Mouse (Mus musculus) CH12.LX (cell line): ENCODE measurements at regions not wholly inside any gene's neighbourhood (a gene's known extent, or its start where the extent isn't known, plus 50 kb on each side); places are given as distances from the start of the nearest gene placed in this dataset.

Experiments used
- DNase-seq: peaks from one replicate; pipeline ENCODE4 v3.0.0-alpha.2; 2013; ENCODE audit errors: extremely low read depth
- H3K27ac ChIP-seq: 2 replicates; pipeline ENCODE4 v1.5.1; 2012; ENCODE audit warnings: low read depth, mild to moderate bottlenecking, control low read depth, moderate library complexity; ENCODE audit not compliant: insufficient read depth
- H3K27me3 ChIP-seq: replicated peaks from 2 replicates; pipeline ENCODE3; 2012; ENCODE audit warnings: inconsistent platforms
- H3K36me3 ChIP-seq, 2 experiments: replicated peaks in 1 of 2; 2 replicates each; pipeline versions ENCODE3 to v1.6.1; 2012; ENCODE audit warnings: inconsistent platforms in 1 of 2, low read length in 1 of 2, mild to moderate bottlenecking in 1 of 2, mixed read lengths in 1 of 2, moderate library complexity in 1 of 2; ENCODE audit not compliant: control insufficient read depth in 1 of 2, insufficient read depth in 1 of 2
- H3K4me1 ChIP-seq, 2 experiments: 2 replicates each; pipeline ENCODE4 v1.6.1; 2012; ENCODE audit warnings: inconsistent platforms in 1 of 2, moderate library complexity in 1 of 2; ENCODE audit not compliant: insufficient read depth in 2 of 2, control insufficient read depth in 1 of 2
- H3K4me2 ChIP-seq: 2 replicates; pipeline ENCODE4 v1.6.1; 2012; ENCODE audit warnings: low read depth, mild to moderate bottlenecking, control low read depth; ENCODE audit not compliant: poor library complexity, insufficient read depth, severe bottlenecking
- H3K4me3 ChIP-seq, 3 experiments: fragments of 150-350 bp in 1 of 3; sonication (generic) in 1 of 3; replicated peaks in 1 of 3; 2 replicates each; pipeline versions ENCODE3 to v1.5.1; 2011 to 2012; ENCODE audit warnings: low read depth in 2 of 3, low read length in 2 of 3, mild to moderate bottlenecking in 2 of 3, moderate library complexity in 2 of 3, control low read depth in 1 of 3, improper control_type of control experiment in 1 of 3, inconsistent platforms in 1 of 3, mixed read lengths in 1 of 3; ENCODE audit not compliant: poor library complexity in 1 of 3
- H3K79me2 ChIP-seq: replicated peaks from 2 replicates; pipeline ENCODE4 v1.6.1; 2012; ENCODE audit warnings: mild to moderate bottlenecking, moderate library complexity; ENCODE audit not compliant: control insufficient read depth, poor library complexity, insufficient read depth, severe bottlenecking; ENCODE audit errors: extremely low read depth
- H3K9ac ChIP-seq: 2 replicates; pipeline ENCODE4 v1.6.1; 2012; ENCODE audit warnings: low read depth, mild to moderate bottlenecking, control low read depth, moderate library complexity; ENCODE audit not compliant: insufficient read depth
- H3K9me3 ChIP-seq: replicated peaks from 2 replicates; pipeline ENCODE3; 2012; ENCODE audit warnings: low read length, inconsistent platforms, mixed read lengths
- CTCF ChIP-seq, 2 experiments: IDR thresholded peaks in 1 of 2; conservative IDR thresholded peaks in 1 of 2; 2 replicates each; pipeline ENCODE4 v1.5.1; 2011 to 2012; ENCODE audit warnings: low read depth in 2 of 2, low read length in 2 of 2, improper control_type of control experiment in 1 of 2, inconsistent platforms in 1 of 2, mild to moderate bottlenecking in 1 of 2, moderate library complexity in 1 of 2
- ETS1 ChIP-seq: conservative IDR thresholded peaks from 2 replicates; pipeline ENCODE4 v1.6.1; 2012; ENCODE audit warnings: low read depth, mild to moderate bottlenecking, inconsistent platforms, low read length, improper control_type of control experiment, moderate library complexity
- GABPA ChIP-seq: IDR thresholded peaks from 2 replicates; pipeline ENCODE4 v1.6.1; 2012; ENCODE audit warnings: low read depth, low read length, improper control_type of control experiment, inconsistent platforms; ENCODE audit not compliant: insufficient replicate concordance
- JUN ChIP-seq: IDR thresholded peaks from 2 replicates; pipeline ENCODE4 v1.6.1; 2011; ENCODE audit warnings: low read depth, mild to moderate bottlenecking, low read length, improper control_type of control experiment, moderate library complexity; ENCODE audit not compliant: insufficient read depth
- MAFK ChIP-seq: IDR thresholded peaks from 2 replicates; pipeline ENCODE4 v1.6.1; 2011; ENCODE audit warnings: low read length, improper control_type of control experiment; ENCODE audit not compliant: insufficient replicate concordance
- NELFE ChIP-seq: IDR thresholded peaks from 2 replicates; pipeline ENCODE4 v1.6.1; 2011; ENCODE audit warnings: low read depth, low read length, improper control_type of control experiment
- NRF1 ChIP-seq: IDR thresholded peaks from 2 replicates; pipeline ENCODE4 v1.6.1; 2014; ENCODE audit warnings: low read depth, mild to moderate bottlenecking, inconsistent platforms, low read length, improper control_type of control experiment, moderate library complexity
- RAD21 ChIP-seq: IDR thresholded peaks from 2 replicates; pipeline ENCODE4 v1.6.1; 2011; ENCODE audit warnings: low read depth, mild to moderate bottlenecking, low read length, improper control_type of control experiment, moderate library complexity
- SMC3 ChIP-seq: IDR thresholded peaks from 2 replicates; pipeline ENCODE4 v1.6.1; 2011; ENCODE audit warnings: low read depth, low read length, improper control_type of control experiment
- ZC3H11A ChIP-seq: IDR thresholded peaks from 2 replicates; pipeline ENCODE4 v1.6.1; 2012; ENCODE audit warnings: low read depth, mild to moderate bottlenecking, inconsistent platforms, low read length, improper control_type of control experiment
- dilution Hi-C: fragments of 300-500 bp; cut with MboI; formaldehyde crosslinking; loops from 2 replicates; pipeline ENCODE4 v1.14.3; 2020; ENCODE audit warnings: low sequenced_read_pairs; ENCODE audit not compliant: extremely low pct_unique_long_range_greater_than_20kb, extremely low pct_ligation_motif_present
- in situ Hi-C: fragments of 300-500 bp; cut with MboI; formaldehyde crosslinking; loops from 3 replicates; pipeline ENCODE4 v1.14.3; 2019; ENCODE audit warnings: low sequenced_read_pairs, low pct_ligation_motif_present, low pct_unique_long_range_greater_than_20kb, mixed read lengths

GRCm38 (mm10) chrX:163128626-163129025, 164.2 kb upstream of the S100g start:
- dilution Hi-C loops = no loop called here
- no peak for TF ChIP-seq ZC3H11A
- TF ChIP-seq MAFK = no peak

DNA sequence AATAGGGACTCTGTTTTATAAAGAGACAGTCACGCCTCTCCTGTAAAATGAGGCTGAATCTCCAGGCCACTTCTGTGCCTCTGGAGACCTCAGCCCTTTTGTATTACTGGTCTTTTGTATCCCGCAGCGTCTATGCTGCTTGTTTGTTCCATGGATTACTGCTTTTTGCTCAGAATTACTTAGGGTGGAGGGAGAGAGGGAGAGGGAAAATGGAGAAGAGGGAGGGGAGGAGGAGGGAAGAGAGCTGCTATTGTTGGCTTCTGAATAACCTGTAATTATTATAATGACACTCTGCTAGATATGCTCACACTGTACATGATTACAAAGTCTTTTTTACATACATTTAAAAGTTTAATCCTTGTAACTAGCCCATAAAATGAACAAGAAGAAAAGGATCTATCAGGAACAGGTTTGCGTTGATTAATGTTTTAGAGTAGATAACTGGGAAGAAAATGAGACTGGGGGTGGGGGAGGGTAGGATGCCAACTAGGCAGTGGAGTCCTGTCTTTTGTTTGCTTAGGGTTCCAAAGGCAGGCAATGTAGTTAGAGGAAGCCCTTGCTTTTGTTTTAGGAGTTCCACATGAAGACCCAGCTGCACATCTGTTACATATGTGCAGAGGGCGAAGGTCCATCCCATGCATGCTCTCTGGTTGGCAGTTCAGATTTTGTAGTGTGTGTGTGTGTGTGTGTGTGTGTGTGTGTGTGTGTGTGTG, 153.4 kb upstream of the S100g start:
- TF ChIP-seq GABPA (no peak), RAD21 (no peak), NELFE (no peak), CTCF (conservative IDR thresholded peaks at IDR 0.05 in 1 of 2, IDR thresholded peaks at IDR 0.05 in 1 of 2; ENCODE audit: low read depth in 2 of 2, low read length in 2 of 2) (no peak), ETS1 (no peak)
- Histone ChIP-seq H3K4me2 (no peak overlapping the region), H3K4me1 (no peaks in the 10 kb centered on the region), H3K9ac (no peak overlapping the region), H3K4me3 (no peak overlapping the region), H3K27me3 (no peaks in the 10 kb centered on the region), H3K36me3 (no peaks in the 10 kb centered on the region), H3K27ac (no peak overlapping the region), H3K79me2 (no peaks in the 10 kb centered on the region), H3K9me3 (no peaks in the 10 kb centered on the region)
- in situ Hi-C loops (no loop called here), dilution Hi-C loops (no loop called here)
- no peak for DNase-seq

More at GRCm38 (mm10) chrX:163128626-163129025, 164.2 kb upstream of the S100g start:
- in situ Hi-C loops = loop anchor here (25.0 kb wide), 1 partner anchor 216 kb away; the partner anchor contains the start of gene Ctps2
- no peak overlapping the region for H3K4me3 ChIP-seq
- no peaks in the 10 kb centered on the region for H3K79me2 ChIP-seq
- DNase-seq = no peak
- no peak overlapping the region for H3K4me2 ChIP-seq
- H3K9ac ChIP-seq = no peak overlapping the region
- no peaks in the 10 kb centered on the region for H3K27me3 ChIP-seq
- H3K4me1 ChIP-seq = no peaks in the 10 kb centered on the region
- H3K27ac ChIP-seq = no peak overlapping the region
- no peaks in the 10 kb centered on the region for H3K9me3 ChIP-seq
- H3K36me3 ChIP-seq = no peaks in the 10 kb centered on the region

- H3K9me3 ChIP-seq = no peaks in the 10 kb centered on the region
- in situ Hi-C loops = no loop called here
- dilution Hi-C loops = no loop called here
- H3K36me3 ChIP-seq = no peaks in the 10 kb centered on the region
- no peak overlapping the region for H3K4me2 ChIP-seq
- no peak overlapping the region for H3K4me3 ChIP-seq
- no peak overlapping the region for H3K9ac ChIP-seq
- H3K27ac ChIP-seq = no peak overlapping the region
- no peak for TF ChIP-seq NRF1
- no peak for TF ChIP-seq SMC3
- no peak for TF ChIP-seq JUN
- TF ChIP-seq ETS1 = no peak
- no peaks in the 10 kb centered on the region for H3K27me3 ChIP-seq
- no peak for DNase-seq
- no peaks in the 10 kb centered on the region for H3K79me2 ChIP-seq
- H3K4me1 ChIP-seq = no peaks in the 10 kb centered on the region
Observed at GRCm38 (mm10) chrX:163117237-163117636, 152.8 kb upstream of the S100g start.
